Mouse (Mus musculus): ENCODE measurements around the gene Otog.

- TF ChIP-seq CTCF (IDR thresholded peaks at IDR 0.05; ENCODE audit: borderline replicate concordance, insufficient read depth, low read depth, low read length) (no peak), POLR2A (IDR thresholded peaks at IDR 0.05; ENCODE audit: borderline replicate concordance, insufficient read depth, low read length) (no peak)
Observed at GRCm38 (mm10) chr7:46314220-46315009, 73.6 kb downstream of the Otog start.

Measured in cerebellum, adult 2 months (tissue).